Mouse (Mus musculus): Measurements from ENCODE around the gene Htt. TPM values are rescaled to one million over a fixed set of nuclear protein-coding genes. Genes with fewer than 3 reads are reported as not detected.

Htt gene
- 6.9 TPM for polyA plus RNA-seq (2017; shearing (Covaris generic))

DNA sequence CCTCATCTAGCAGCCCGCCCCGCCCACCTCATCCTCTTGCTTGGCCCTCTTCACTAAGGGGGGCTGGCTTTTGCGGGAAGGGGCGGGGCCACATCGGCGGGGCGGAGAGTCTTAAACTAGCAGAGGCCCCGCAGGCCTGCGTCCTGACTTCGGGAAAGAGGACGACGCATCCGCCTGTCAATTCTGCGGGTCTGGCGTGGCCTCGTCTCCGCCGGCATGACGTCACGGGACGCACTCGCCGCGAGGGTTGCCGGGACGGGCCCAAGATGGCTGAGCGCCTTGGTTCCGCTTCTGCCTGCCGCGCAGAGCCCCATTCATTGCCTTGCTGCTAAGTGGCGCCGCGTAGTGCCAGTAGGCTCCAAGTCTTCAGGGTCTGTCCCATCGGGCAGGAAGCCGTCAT lies at the start of gene Htt:
Gene Htt, plus strand, starts transcription at position 232 of the 400 bp plus-strand sequence.

DNA sequence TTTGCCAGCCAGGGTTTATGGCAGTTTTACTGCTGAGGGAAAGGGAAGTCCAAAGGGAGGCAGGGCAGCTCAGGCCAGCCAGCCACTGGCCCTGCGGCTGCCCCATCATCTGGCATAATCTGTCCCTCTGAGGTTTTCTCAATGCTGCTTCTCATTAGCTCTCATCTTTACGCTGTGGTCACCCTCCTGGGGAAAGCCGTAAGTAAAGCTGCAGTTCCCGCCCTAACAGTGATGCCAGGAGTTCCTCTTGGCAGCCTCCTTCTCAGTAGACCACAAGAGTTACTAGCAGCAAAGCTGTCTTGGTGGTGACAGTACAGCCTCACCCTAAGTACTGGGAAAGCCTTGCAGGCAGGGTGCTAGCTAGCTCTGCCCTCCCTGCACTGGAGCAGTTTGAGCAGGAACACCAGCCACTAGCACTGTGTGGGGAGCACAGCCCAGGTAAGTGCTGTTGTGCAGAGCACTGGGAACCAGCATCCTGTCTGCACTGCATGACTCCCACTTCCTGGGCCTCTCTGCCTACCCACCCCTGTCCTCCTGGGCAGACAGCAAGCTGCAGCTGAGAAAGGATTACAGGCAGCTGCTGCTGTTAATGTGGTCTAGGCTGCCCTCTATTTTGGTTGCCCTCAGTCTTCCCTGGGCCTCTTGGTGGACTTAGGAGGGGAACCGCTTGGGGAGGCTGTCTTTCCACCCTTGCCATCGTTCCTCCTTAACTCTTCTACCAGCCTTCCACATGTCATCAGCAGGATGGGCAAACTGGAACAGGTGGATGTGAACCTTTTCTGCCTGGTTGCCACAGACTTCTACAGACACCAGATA lies 146.6 kb downstream of the Htt start, which contains the start of gene Msantd1:
Gene Msantd1, plus strand, starts transcription at position 103 of the 816 bp plus-strand sequence.

DNA sequence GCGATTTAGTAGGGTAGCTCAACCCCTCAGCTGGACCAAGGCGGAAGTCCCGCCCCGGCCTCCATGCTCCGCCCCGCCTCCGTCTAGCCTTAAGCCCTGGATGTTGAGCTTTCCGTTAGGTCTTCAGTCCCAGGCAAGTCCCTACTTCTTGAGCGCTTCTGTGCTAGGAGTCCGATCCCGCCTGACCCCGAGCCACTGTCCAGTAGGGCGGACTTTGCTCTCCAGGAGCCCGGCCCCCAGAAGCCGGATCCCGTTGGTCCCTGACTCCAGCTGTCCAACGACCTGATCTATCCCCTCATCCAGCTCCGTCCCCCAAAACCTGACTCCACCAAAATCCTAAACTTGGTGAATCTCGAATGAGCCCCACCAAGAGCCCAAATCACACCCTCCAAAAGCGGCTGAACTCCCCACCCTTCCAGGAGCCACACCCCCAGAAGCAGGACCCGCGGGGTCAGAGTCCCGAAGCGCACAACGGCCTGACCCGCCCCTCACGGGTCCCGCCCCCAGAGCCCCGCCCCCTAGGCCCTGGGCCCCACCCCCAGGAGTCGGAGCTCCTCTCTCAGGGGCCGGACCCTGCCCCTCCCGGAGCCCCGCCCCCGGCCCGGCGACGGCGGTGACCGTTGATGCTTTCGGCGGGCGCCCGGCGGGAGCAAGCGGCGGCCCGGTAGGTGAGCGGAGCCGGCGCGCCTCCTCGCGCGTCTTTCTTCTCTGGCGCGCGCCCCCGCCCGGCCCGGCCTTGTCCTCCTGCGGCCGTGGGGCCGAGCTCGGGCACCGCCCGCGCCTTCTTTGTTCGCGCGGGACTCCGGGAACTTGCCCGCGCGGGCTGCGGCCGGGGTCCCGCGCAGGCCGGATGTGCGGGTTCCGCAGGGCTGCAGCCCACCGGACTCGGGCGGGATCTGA lies 187.6 kb downstream of the Htt start, which contains the start of gene Rgs12:
Gene Rgs12, plus strand, starts transcription at position 585 of the 900 bp plus-strand sequence.

Other genes with a start within 250 kb of the Htt start
- 22.1 TPM for gene Tnip2, start 247.7 kb upstream of the Htt start, polyA plus RNA-seq (2017; shearing (Covaris generic))
- gene Sh3bp2, start 235.9 kb upstream of the Htt start, polyA plus RNA-seq (2017; shearing (Covaris generic)) = 21.5 TPM
- gene Add1, start 188.1 kb upstream of the Htt start, polyA plus RNA-seq (2017; shearing (Covaris generic)) = 218 TPM
- gene Mfsd10, start 124.5 kb upstream of the Htt start, polyA plus RNA-seq (2017; shearing (Covaris generic)) = 106 TPM
- 49.1 TPM for gene Nop14, start 101.6 kb upstream of the Htt start, polyA plus RNA-seq (2017; shearing (Covaris generic))
- gene Grk4, start 101.4 kb upstream of the Htt start, polyA plus RNA-seq (2017; shearing (Covaris generic)) = 6.2 TPM
- 0.38 TPM for gene Msantd1, start 146.3 kb downstream of the Htt start, polyA plus RNA-seq (2017; shearing (Covaris generic))
- gene Rgs12, start 187.7 kb downstream of the Htt start, polyA plus RNA-seq (2017; shearing (Covaris generic)) = 7.1 TPM